Mouse (Mus musculus): ENCODE results near the gene Mcur1.

DNA sequence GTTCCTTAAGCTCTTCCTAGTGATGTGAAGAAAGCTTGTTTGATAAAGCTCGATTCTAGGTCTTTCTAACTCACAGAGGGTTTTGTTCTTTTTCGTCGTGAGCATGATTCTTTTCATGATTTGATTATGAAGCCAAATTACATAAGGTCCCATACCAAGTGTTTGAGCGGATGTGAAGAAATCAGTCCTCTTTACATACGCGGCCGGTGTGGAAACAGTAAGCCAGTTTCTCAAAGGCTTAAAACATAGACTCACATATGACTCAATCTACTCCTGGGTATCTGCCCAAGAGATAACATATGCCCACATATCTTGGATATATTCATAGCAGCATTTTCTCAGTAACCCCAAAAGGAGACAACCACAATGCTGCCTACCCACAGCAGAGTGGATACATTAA is 66.3 kb downstream of the Mcur1 start:
- TF ChIP-seq CTCF (IDR thresholded peaks at IDR 0.05; ENCODE audit: control insufficient read depth, insufficient read depth, low read length) (no peak), POLR2A (IDR thresholded peaks at IDR 0.05; ENCODE audit: borderline replicate concordance, control insufficient read depth, low read depth, low read length) (no peak)

Data from bone marrow, adult 2 months (tissue).